Mouse (Mus musculus) hematopoietic stem cell, adult 5-6 weeks (primary cell): ENCODE measurements around the gene Ppib. TPM values are rescaled to one million over a fixed set of nuclear protein-coding genes. Genes with fewer than 3 reads are reported as not detected.

Experiments
- ATAC-seq, 2 experiments: fragments of 125-278 bp in 1 of 2; replicated peaks in 1 of 2; 2 replicates each; pipeline ENCODE4 v1.8.0; 2016 to 2017; ENCODE audit warnings: inconsistent platforms in 2 of 2, mild to moderate bottlenecking in 2 of 2, moderate number of reproducible peaks in 2 of 2, low read depth in 1 of 2, moderate TSS enrichment in 1 of 2; ENCODE audit not compliant: low FRiP score in 2 of 2, poor library complexity in 2 of 2, severe bottlenecking in 2 of 2, insufficient read depth in 1 of 2, low TSS enrichment in 1 of 2
- total RNA-seq: library from RNA; stranded (forward); fragments of 172-1452, 232-1000 nt; gene quantifications from 2 replicates; pipeline ENCODE4 v1.2.3, GENCODE M21; 2017

The Ppib gene
- total RNA-seq, 1 experiment from 2014 or later = 510 TPM

- no peak for ATAC-seq
Observed at GRCm38 (mm10) chr9:66068056-66068455, 8.0 kb downstream of the Ppib start.

GRCm38 (mm10) chr9:66068971-66069391, 9.0 kb downstream of the Ppib start:
- ATAC-seq = no peak; a peak in 1 of 4 replicates

- ATAC-seq = peak; percentile 94 to 97
Observed at GRCm38 (mm10) chr9:66069583-66069982, 9.6 kb downstream of the Ppib start, which contains the start of gene Snx22. Gene Snx22, minus strand, starts transcription at chr9:66069719.

GRCm38 (mm10) chr9:66070151-66070550, 10.1 kb downstream of the Ppib start:
- no peak for ATAC-seq

GRCm38 (mm10) chr9:66072754-66073153, 12.7 kb downstream of the Ppib start:
- ATAC-seq = no peak

- ATAC-seq = no peak
Observed at GRCm38 (mm10) chr9:66078072-66078471, 18.1 kb downstream of the Ppib start.

GRCm38 (mm10) chr9:66078493-66078892, 18.5 kb downstream of the Ppib start:
- ATAC-seq = no peak

GRCm38 (mm10) chr9:66080804-66081459, 20.9 kb downstream of the Ppib start:
- ATAC-seq = no peak

GRCm38 (mm10) chr9:66081999-66082398, 22.0 kb downstream of the Ppib start:
- no peak for ATAC-seq

- ATAC-seq = no peak
Observed at GRCm38 (mm10) chr9:66084171-66084570, 24.1 kb downstream of the Ppib start.

- no peak for ATAC-seq
Observed at GRCm38 (mm10) chr9:66087062-66087461, 27.0 kb downstream of the Ppib start.

GRCm38 (mm10) chr9:66088411-66088810, 28.4 kb downstream of the Ppib start:
- ATAC-seq = peak; percentile 58 to 62; a peak in 2 of 4 replicates

GRCm38 (mm10) chr9:66090593-66091244, 30.7 kb downstream of the Ppib start:
- no peak for ATAC-seq

- ATAC-seq = no peak
Observed at GRCm38 (mm10) chr9:66091327-66092231, 31.6 kb downstream of the Ppib start.

- no peak for ATAC-seq
Observed at GRCm38 (mm10) chr9:66092664-66093063, 32.6 kb downstream of the Ppib start.

- no peak for ATAC-seq
Observed at GRCm38 (mm10) chr9:66101577-66101976, 41.6 kb downstream of the Ppib start.

GRCm38 (mm10) chr9:66102668-66103067, 42.6 kb downstream of the Ppib start:
- no peak for ATAC-seq

GRCm38 (mm10) chr9:66104601-66105000, 44.6 kb downstream of the Ppib start:
- no peak for ATAC-seq
